Mouse (Mus musculus): ENCODE results near the gene Smarca4. TPM values are rescaled to one million over a fixed set of nuclear protein-coding genes. Genes with fewer than 3 reads are reported as not detected.
"Not testable (repeated sequence)": the region's sequence is repeated elsewhere in the genome, so short reads cannot be mapped to it uniquely, and the experiment has no call there.

The Smarca4 gene
- 10 to 100 TPM; 74.6 to 80.8 TPM for total RNA-seq (2021)
- long read RNA-seq, experiment 1, partial matches to known transcripts = 55 of 62 reads
- long read RNA-seq, experiment 1, other reads (novel, unspliced or antisense) = 7 of 62 reads
- long read RNA-seq, experiment 2, full-length matches to known transcripts = 3 of 17 reads
- long read RNA-seq, experiment 2, partial matches to known transcripts = 11 of 17 reads
- long read RNA-seq, experiment 2, other reads (novel, unspliced or antisense) = 3 of 17 reads

GRCm38 (mm10) chr9:21615617-21616231 lies at the start of gene Smarca4:
Smarca4 (plus strand) TSS chr9:21616169.
- peak; percentile 99 to 100 for DNase-seq

- DNase-seq = no peak
Measured at GRCm38 (mm10) chr9:21566538-21566937, 49.4 kb upstream of the Smarca4 start.

- DNase-seq = no peak
Measured at GRCm38 (mm10) chr9:21567051-21567450, 48.9 kb upstream of the Smarca4 start.

- no peak for DNase-seq
Measured at GRCm38 (mm10) chr9:21568657-21569255, 47.2 kb upstream of the Smarca4 start.

GRCm38 (mm10) chr9:21574012-21574801 lies 41.8 kb upstream of the Smarca4 start:
- DNase-seq = no peak

GRCm38 (mm10) chr9:21575253-21575652 lies 40.7 kb upstream of the Smarca4 start:
- DNase-seq = no peak

- no peak for DNase-seq
Measured at GRCm38 (mm10) chr9:21576286-21576685, 39.7 kb upstream of the Smarca4 start.

GRCm38 (mm10) chr9:21578226-21578625 lies 37.7 kb upstream of the Smarca4 start:
- DNase-seq = no peak

- no peak for DNase-seq
Measured at GRCm38 (mm10) chr9:21585401-21585800, 30.6 kb upstream of the Smarca4 start.

GRCm38 (mm10) chr9:21587678-21588349 lies 28.2 kb upstream of the Smarca4 start:
- no peak for DNase-seq

GRCm38 (mm10) chr9:21588350-21588749 lies 27.6 kb upstream of the Smarca4 start:
- DNase-seq = no peak

GRCm38 (mm10) chr9:21589538-21589937 lies 26.4 kb upstream of the Smarca4 start:
- DNase-seq = no peak

- DNase-seq = no peak
Measured at GRCm38 (mm10) chr9:21591127-21591830, 24.7 kb upstream of the Smarca4 start.

GRCm38 (mm10) chr9:21591831-21592702 lies 23.9 kb upstream of the Smarca4 start:
- DNase-seq = no peak

GRCm38 (mm10) chr9:21592703-21593121 lies 23.3 kb upstream of the Smarca4 start, which contains the start of the genes Timm29 and Yipf2:
Timm29 (plus strand) TSS chr9:21592722.
Yipf2 (minus strand) TSS chr9:21592828.
- DNase-seq = peak; percentile 87 to 88

- DNase-seq = peak; percentile 78 to 79
Measured at GRCm38 (mm10) chr9:21593122-21593721, 22.7 kb upstream of the Smarca4 start.

GRCm38 (mm10) chr9:21594350-21594749 lies 21.6 kb upstream of the Smarca4 start:
- DNase-seq = not testable (repeated sequence)

GRCm38 (mm10) chr9:21594838-21595237 lies 21.1 kb upstream of the Smarca4 start:
- DNase-seq = no peak

GRCm38 (mm10) chr9:21598198-21598597 lies 17.8 kb upstream of the Smarca4 start:
- peak in 1 of 2 experiments; percentile 37 for DNase-seq

GRCm38 (mm10) chr9:21600186-21600585 lies 15.8 kb upstream of the Smarca4 start:
- no peak for DNase-seq

Measured in adrenal gland, postnatal 36 days (tissue).